Mouse (Mus musculus): ENCODE data around the gene Zfp652. TPM values are rescaled to one million over a fixed set of nuclear protein-coding genes. Genes with fewer than 3 reads are reported as not detected.

The Zfp652 gene
- polyA plus RNA-seq, 1 experiment from 2014 or later = 22.4 TPM

DNA sequence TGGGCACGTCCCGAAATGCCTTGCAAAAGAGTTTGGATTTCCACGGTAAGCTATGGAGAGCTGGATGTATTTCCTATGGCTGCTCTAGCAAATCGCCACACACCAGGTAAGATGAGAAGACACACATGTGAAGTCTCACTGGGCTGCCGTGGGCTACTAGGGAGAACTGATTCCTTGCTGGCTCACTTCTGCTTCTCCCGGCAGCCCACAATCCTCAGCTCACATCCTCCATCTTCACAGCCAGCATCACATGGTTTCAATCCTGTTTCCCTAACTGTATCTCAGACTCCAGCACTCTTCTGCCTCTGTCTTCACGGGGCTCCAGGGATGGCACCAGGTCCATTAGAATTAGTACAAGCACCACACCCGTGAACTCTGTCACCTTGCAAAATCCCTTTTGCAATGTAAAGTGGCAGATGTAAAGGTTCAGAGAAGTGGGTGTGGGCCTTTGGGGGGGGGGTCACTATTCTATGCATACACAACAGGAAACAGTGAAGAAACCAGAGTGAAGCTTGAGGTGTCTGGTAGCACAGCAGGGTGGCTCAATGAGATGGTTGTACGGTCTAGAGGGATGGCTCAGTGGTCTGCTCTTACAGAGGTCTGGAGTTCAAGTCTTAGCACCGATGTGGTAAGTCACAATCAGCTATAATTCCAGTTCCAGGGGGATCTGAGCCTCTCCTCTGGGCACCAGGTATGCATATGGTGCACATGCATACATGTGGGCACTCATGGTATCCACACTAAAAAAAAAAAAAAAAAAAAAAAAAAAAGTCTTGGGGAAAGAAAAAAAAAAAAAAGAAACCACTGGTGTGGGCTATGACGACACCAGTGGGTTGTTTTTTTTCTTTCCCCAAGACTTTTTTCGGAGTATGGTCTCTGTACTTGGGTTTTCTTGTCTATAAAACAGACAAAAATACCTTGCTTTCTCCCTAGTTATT lies 8.2 kb upstream of the Zfp652 start:
- ATAC-seq (ENCODE audit: insufficient read depth, low FRiP score) = no peak
- H3K9me3 ChIP-seq (replicated peaks; ENCODE audit: control insufficient read depth, low read length) = no peaks in the 10 kb centered on the region
- no peak overlapping the region for H3K4me3 ChIP-seq (replicated peaks; ENCODE audit: low read length)
- no peak overlapping the region for H3K27ac ChIP-seq (ENCODE audit: low read length)
- WGBS = 84% methylated on average over 12 of the region's 12 CpGs
- H3K4me2 ChIP-seq (ENCODE audit: low read depth, low read length) = no peak overlapping the region
- no peak overlapping the region for H3K9ac ChIP-seq (ENCODE audit: low read length)
- no peaks in the 10 kb centered on the region for H3K27me3 ChIP-seq (ENCODE audit: control insufficient read depth, insufficient read depth, low read length)
- H3K4me1 ChIP-seq (ENCODE audit: control insufficient read depth, insufficient read depth, low read length) = no peaks in the 10 kb centered on the region
- H3K36me3 ChIP-seq (ENCODE audit: control insufficient read depth, insufficient read depth, low read length) = no peaks in the 10 kb centered on the region

DNA sequence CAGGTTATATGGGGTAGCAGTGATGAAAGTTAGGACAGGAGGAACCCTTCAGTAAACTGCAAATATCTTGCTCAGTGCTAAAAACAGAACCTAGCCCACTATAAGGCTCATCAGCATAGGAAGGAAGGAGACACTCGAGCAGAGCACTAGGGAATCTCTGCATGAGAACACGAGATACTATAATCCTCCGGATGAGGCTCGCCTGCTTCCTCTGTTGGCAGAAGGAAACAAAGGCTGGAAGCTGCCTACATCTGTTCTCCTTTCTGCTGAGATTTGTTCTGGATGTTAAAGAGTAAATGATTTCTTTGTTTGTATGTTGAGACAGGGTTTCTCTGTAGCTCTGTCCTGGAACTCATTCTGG lies 7.5 kb upstream of the Zfp652 start:
- Histone ChIP-seq H3K36me3 (ENCODE audit: control insufficient read depth, insufficient read depth, low read length) (no peaks in the 10 kb centered on the region), H3K9ac (ENCODE audit: low read length) (no peak overlapping the region), H3K4me2 (ENCODE audit: low read depth, low read length) (no peak overlapping the region), H3K9me3 (replicated peaks; ENCODE audit: control insufficient read depth, low read length) (no peaks in the 10 kb centered on the region), H3K27me3 (ENCODE audit: control insufficient read depth, insufficient read depth, low read length) (no peaks in the 10 kb centered on the region), H3K4me3 (replicated peaks; ENCODE audit: low read length) (no peak overlapping the region), H3K27ac (ENCODE audit: low read length) (no peak overlapping the region), H3K4me1 (ENCODE audit: control insufficient read depth, insufficient read depth, low read length) (no peaks in the 10 kb centered on the region)
- ATAC-seq (ENCODE audit: insufficient read depth, low FRiP score) = no peak
- 71% methylated on average over 4 of the region's 4 CpGs for WGBS

DNA sequence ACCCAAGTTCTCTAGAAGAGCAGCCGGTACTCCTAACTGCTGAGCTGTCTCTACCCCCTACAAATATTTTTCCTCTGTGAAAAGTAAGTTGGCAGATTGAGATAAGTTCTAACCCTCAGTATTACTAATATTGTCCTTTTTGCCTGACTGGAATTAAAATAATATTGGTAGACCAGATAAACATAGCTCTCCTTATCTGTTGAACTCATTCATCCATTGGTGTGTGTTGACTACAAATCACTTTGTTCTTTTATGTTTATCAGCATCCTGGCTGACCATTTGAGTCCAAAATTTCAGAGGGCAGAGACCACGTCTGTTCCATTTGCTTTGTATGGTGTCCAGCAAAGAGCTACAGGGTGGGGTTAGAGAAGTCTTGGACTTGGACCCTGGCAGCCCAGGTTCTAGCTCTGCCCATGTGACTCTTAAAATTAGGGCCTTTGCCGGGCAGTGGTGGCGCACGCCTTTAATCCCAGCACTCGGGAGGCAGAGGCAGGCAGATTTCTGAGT lies 2.9 kb upstream of the Zfp652 start:
- no peak for ATAC-seq (ENCODE audit: insufficient read depth, low FRiP score)
- H3K9ac ChIP-seq (ENCODE audit: low read length) = no peak overlapping the region
- WGBS = 84% methylated on average over 6 of the region's 6 CpGs
- no peak overlapping the region for H3K27ac ChIP-seq (ENCODE audit: low read length)
- no peaks in the 10 kb centered on the region for H3K9me3 ChIP-seq (replicated peaks; ENCODE audit: control insufficient read depth, low read length)
- peaks cover 9% of the 10 kb centered on the region for H3K4me1 ChIP-seq (ENCODE audit: control insufficient read depth, insufficient read depth, low read length)
- no peak overlapping the region for H3K4me3 ChIP-seq (replicated peaks; ENCODE audit: low read length)
- no peak overlapping the region for H3K4me2 ChIP-seq (ENCODE audit: low read depth, low read length)
- no peaks in the 10 kb centered on the region for H3K36me3 ChIP-seq (ENCODE audit: control insufficient read depth, insufficient read depth, low read length)
- H3K27me3 ChIP-seq (ENCODE audit: control insufficient read depth, insufficient read depth, low read length) = no peaks in the 10 kb centered on the region

DNA sequence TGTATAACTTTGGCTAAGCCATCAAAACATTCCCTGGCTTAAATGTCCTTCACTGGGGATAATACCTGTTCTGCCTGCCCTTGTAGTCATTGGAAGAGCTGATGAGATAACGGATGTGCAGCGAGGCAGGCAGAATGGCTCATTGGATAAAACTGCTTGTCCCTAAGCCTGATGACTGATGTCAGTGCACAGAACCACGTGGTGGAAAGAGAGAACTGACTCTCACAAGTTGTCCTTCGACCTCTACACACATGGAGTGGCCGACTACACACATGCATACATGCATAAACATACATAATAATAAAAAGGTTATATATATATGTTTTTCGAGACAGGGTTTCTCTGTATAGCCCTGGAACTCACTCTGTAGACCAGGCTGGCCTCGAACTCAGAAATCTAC lies 2.0 kb upstream of the Zfp652 start:
- H3K27me3 ChIP-seq (ENCODE audit: control insufficient read depth, insufficient read depth, low read length) = no peaks in the 10 kb centered on the region
- no peak for ATAC-seq (ENCODE audit: insufficient read depth, low FRiP score)
- H3K4me2 ChIP-seq (ENCODE audit: low read depth, low read length) = no peak overlapping the region
- no peaks in the 10 kb centered on the region for H3K9me3 ChIP-seq (replicated peaks; ENCODE audit: control insufficient read depth, low read length)
- no peak overlapping the region for H3K4me3 ChIP-seq (replicated peaks; ENCODE audit: low read length)
- no peak overlapping the region for H3K9ac ChIP-seq (ENCODE audit: low read length)
- peaks cover 17% of the 10 kb centered on the region for H3K4me1 ChIP-seq (ENCODE audit: control insufficient read depth, insufficient read depth, low read length)
- H3K27ac ChIP-seq (ENCODE audit: low read length) = no peak overlapping the region
- H3K36me3 ChIP-seq (ENCODE audit: control insufficient read depth, insufficient read depth, low read length) = no peaks in the 10 kb centered on the region
- WGBS = 78% methylated on average over 7 of the region's 7 CpGs

DNA sequence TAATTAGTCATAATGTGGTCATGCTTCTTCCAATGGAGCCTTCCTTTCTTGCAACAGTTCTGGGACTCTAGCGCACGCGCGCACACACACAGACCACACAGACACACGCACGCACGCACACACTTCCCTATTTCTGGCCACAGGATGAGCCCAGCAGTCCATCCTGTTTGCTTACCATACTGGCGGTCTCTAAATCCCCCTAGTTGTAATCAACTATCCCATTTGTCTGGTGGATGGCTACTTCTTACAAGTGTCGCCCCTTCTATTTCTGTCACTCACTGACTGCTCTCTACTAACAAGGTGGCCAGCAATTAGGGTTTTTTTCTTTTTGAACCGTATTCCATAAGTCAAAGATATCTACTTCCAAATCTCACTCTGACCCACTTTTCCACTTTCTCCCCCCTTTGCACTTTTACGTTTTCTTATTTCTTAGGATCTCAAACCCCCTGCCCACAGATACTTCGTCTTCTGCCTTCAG lies 349 bp upstream of the Zfp652 start:
- Histone ChIP-seq H3K9ac (ENCODE audit: low read length) (peak overlapping the region; percentile 96), H3K36me3 (ENCODE audit: control insufficient read depth, insufficient read depth, low read length) (no peaks in the 10 kb centered on the region), H3K4me2 (ENCODE audit: low read depth, low read length) (peak overlapping the region; percentile 92), H3K27me3 (ENCODE audit: control insufficient read depth, insufficient read depth, low read length) (no peaks in the 10 kb centered on the region), H3K27ac (ENCODE audit: low read length) (peak overlapping the region; percentile 97), H3K4me1 (ENCODE audit: control insufficient read depth, insufficient read depth, low read length) (peaks cover 19% of the 10 kb centered on the region), H3K9me3 (replicated peaks; ENCODE audit: control insufficient read depth, low read length) (no peaks in the 10 kb centered on the region), H3K4me3 (replicated peaks; ENCODE audit: low read length) (peak overlapping the region; percentile 65)
- peak; percentile 31; the same call in 1 of the 2 replicates for ATAC-seq (ENCODE audit: insufficient read depth, low FRiP score)
- 14% methylated on average over 12 of the region's 12 CpGs for WGBS

DNA sequence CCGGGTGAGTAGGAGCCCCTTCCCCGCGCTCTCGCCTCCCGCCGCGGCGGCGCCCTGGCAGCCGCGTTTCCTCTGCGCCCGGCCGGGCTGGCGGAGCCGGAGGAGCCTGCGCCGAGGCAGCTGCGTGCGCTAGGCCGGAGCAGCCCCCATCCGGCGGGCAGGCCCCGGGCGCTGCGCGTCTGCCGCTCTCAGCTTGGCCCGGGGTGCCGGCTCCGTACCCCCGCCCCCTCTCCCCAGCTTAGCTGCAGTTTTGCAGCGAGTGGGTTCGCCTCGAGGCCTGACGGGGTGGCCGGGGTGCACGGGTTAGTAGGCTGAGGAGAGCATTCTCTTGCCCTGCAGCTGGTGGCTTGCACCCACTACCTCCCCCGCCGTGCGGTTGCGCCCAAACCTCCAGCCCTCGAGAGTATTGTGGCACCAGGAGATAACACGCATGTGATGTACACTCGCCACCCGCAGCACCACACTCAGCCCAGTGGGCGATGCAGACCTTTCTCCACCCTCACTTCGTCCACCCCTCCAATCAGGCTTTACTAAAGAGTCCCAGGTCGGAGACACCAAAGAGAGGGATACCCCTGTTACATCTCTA lies 845 bp downstream of the Zfp652 start:
- H3K4me2 ChIP-seq (ENCODE audit: low read depth, low read length) = peak overlapping the region; percentile 92
- peak overlapping the region; percentile 96 for H3K9ac ChIP-seq (ENCODE audit: low read length)
- ATAC-seq (ENCODE audit: insufficient read depth, low FRiP score) = peak; percentile 48
- peak overlapping the region; percentile 65 for H3K4me3 ChIP-seq (replicated peaks; ENCODE audit: low read length)
- H3K9me3 ChIP-seq (replicated peaks; ENCODE audit: control insufficient read depth, low read length) = no peaks in the 10 kb centered on the region
- H3K27ac ChIP-seq (ENCODE audit: low read length) = peak overlapping the region; percentile 97
- H3K27me3 ChIP-seq (ENCODE audit: control insufficient read depth, insufficient read depth, low read length) = no peaks in the 10 kb centered on the region
- H3K36me3 ChIP-seq (ENCODE audit: control insufficient read depth, insufficient read depth, low read length) = no peaks in the 10 kb centered on the region
- peaks cover 19% of the 10 kb centered on the region for H3K4me1 ChIP-seq (ENCODE audit: control insufficient read depth, insufficient read depth, low read length)
- WGBS = 0% methylated on average over 28 of the region's 49 CpGs

DNA sequence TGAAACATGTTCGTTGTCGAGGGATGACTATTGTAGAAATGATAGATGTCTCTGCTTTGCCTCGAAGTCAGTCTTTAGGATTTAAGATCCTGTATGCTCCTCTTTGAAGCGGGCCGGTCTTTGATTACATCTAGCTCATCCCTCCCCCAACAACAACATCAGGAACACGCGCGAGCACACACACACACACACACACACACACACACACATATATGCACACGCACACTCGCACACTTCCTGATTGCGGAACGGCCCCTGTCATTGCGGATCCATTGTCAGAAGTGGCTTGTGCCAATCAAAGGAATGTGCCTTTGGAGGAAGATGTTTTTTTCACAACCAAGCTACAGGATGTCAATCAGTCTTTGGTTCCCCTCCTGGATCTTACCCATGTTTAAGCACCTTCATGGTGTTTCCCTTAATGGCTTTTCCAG lies 1.4 kb downstream of the Zfp652 start:
- H3K9ac ChIP-seq (ENCODE audit: low read length) = peak overlapping the region; percentile 96
- peak overlapping the region; percentile 97 for H3K27ac ChIP-seq (ENCODE audit: low read length)
- H3K4me3 ChIP-seq (replicated peaks; ENCODE audit: low read length) = peak overlapping the region; percentile 65
- no peak for ATAC-seq (ENCODE audit: insufficient read depth, low FRiP score)
- peaks cover 19% of the 10 kb centered on the region for H3K4me1 ChIP-seq (ENCODE audit: control insufficient read depth, insufficient read depth, low read length)
- H3K36me3 ChIP-seq (ENCODE audit: control insufficient read depth, insufficient read depth, low read length) = no peaks in the 10 kb centered on the region
- WGBS = under 1% methylated on average over 13 of the region's 13 CpGs
- H3K4me2 ChIP-seq (ENCODE audit: low read depth, low read length) = peak overlapping the region; percentile 92
- no peaks in the 10 kb centered on the region for H3K27me3 ChIP-seq (ENCODE audit: control insufficient read depth, insufficient read depth, low read length)
- no peaks in the 10 kb centered on the region for H3K9me3 ChIP-seq (replicated peaks; ENCODE audit: control insufficient read depth, low read length)

DNA sequence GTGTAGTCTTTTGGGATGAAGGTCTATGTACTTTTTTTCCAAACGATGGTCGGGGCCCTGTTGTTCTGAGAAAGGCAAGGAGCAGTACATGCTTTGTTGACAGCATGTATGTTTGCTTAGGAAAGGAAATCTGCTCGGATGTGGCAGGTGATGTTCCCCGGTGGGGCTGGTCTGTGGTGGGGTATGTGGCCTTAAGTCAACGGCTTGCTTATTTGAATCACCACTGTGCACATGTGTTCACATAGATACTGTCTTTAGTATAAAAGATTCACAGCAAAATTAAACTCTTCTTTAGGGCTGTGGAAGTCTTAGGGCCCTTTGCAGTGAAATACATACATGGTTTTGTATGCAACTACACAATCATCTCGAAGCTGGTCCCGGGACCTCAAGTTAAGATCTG lies 1.9 kb downstream of the Zfp652 start:
- no peak for ATAC-seq (ENCODE audit: insufficient read depth, low FRiP score)
- Histone ChIP-seq H3K36me3 (ENCODE audit: control insufficient read depth, insufficient read depth, low read length) (no peaks in the 10 kb centered on the region), H3K4me1 (ENCODE audit: control insufficient read depth, insufficient read depth, low read length) (peaks cover 19% of the 10 kb centered on the region), H3K27ac (ENCODE audit: low read length) (no peak overlapping the region), H3K4me3 (replicated peaks; ENCODE audit: low read length) (peak overlapping the region; percentile 65), H3K4me2 (ENCODE audit: low read depth, low read length) (peak overlapping the region; percentile 92), H3K9me3 (replicated peaks; ENCODE audit: control insufficient read depth, low read length) (no peaks in the 10 kb centered on the region), H3K9ac (ENCODE audit: low read length) (peak overlapping the region; percentile 96), H3K27me3 (ENCODE audit: control insufficient read depth, insufficient read depth, low read length) (no peaks in the 10 kb centered on the region)
- WGBS = 25% methylated on average over 7 of the region's 7 CpGs

DNA sequence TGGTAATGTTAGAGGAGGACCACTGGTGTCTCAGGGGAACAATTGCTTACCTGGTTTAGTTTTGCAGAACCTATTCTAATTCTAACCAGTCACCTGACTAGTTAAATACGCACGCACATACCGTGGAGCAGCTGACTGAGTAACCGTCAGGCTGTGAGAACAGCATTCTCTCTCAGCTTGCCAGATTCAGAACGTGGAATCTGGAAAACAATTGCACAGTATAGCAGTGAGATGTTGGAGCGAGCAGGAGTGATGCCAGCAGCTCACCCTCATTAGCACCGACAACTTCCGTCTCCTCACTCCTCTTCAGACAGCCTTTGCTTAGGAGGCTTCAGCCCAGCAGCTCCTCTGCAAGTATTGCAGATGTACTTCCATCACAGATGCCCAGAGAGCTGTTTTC lies 3.7 kb downstream of the Zfp652 start:
- 59% methylated on average over 8 of the region's 8 CpGs for WGBS
- Histone ChIP-seq H3K27me3 (ENCODE audit: control insufficient read depth, insufficient read depth, low read length) (no peaks in the 10 kb centered on the region), H3K4me3 (replicated peaks; ENCODE audit: low read length) (no peak overlapping the region), H3K4me1 (ENCODE audit: control insufficient read depth, insufficient read depth, low read length) (peaks cover 19% of the 10 kb centered on the region), H3K27ac (ENCODE audit: low read length) (no peak overlapping the region), H3K9ac (ENCODE audit: low read length) (no peak overlapping the region), H3K4me2 (ENCODE audit: low read depth, low read length) (no peak overlapping the region), H3K36me3 (ENCODE audit: control insufficient read depth, insufficient read depth, low read length) (no peaks in the 10 kb centered on the region), H3K9me3 (replicated peaks; ENCODE audit: control insufficient read depth, low read length) (no peaks in the 10 kb centered on the region)
- ATAC-seq (ENCODE audit: insufficient read depth, low FRiP score) = no peak

Measured in stomach, embryonic 16.5 days (tissue).